Mouse (Mus musculus) ZHBTc4 (cell line): ENCODE results near the gene Dkc1.

Experiments used
- DNase-seq: peaks from one replicate; pipeline ENCODE4 v3.0.0-alpha.2; 2011; ENCODE audit warnings: low read depth, low spot score

Gene Dkc1

GRCm38 (mm10) chrX:75095369-75096162 lies at the start of gene Dkc1:
Dkc1 (plus strand) TSS chrX:75095854.
- DNase-seq, result peak; percentile 94

- DNase-seq, result no peak
These were observed 49.7 kb upstream of the Dkc1 start for GRCm38 (mm10) chrX:75045931-75046330.

- no peak for DNase-seq
These were observed 48.6 kb upstream of the Dkc1 start for GRCm38 (mm10) chrX:75046921-75047635.

GRCm38 (mm10) chrX:75056120-75056775 lies 39.4 kb upstream of the Dkc1 start:
- no peak for DNase-seq

- peak; percentile 34 for DNase-seq
These were observed 13.3 kb upstream of the Dkc1 start for GRCm38 (mm10) chrX:75082351-75082750.

GRCm38 (mm10) chrX:75083982-75084773 lies 11.5 kb upstream of the Dkc1 start:
- DNase-seq, result peak; percentile 20

- peak; percentile 80 for DNase-seq
These were observed 10.7 kb upstream of the Dkc1 start, which contains the start of gene Gab3 for GRCm38 (mm10) chrX:75084774-75085508. Gab3 (minus strand) TSS chrX:75085458.

GRCm38 (mm10) chrX:75085654-75086053 lies 10.0 kb upstream of the Dkc1 start:
- no peak for DNase-seq

GRCm38 (mm10) chrX:75096163-75096770 lies 613 bp downstream of the Dkc1 start:
- DNase-seq, result no peak

GRCm38 (mm10) chrX:75098799-75099198 lies 3.1 kb downstream of the Dkc1 start:
- DNase-seq, result no peak

GRCm38 (mm10) chrX:75102293-75102692 lies 6.6 kb downstream of the Dkc1 start:
- DNase-seq, result no peak

- no peak for DNase-seq
These were observed 19.9 kb downstream of the Dkc1 start for GRCm38 (mm10) chrX:75115550-75115949.

- no peak for DNase-seq
These were observed 30.0 kb downstream of the Dkc1 start for GRCm38 (mm10) chrX:75125606-75126005.

GRCm38 (mm10) chrX:75126893-75127292 lies 31.2 kb downstream of the Dkc1 start:
- no peak for DNase-seq

- no peak for DNase-seq
These were observed 32.8 kb downstream of the Dkc1 start for GRCm38 (mm10) chrX:75128333-75128980.

GRCm38 (mm10) chrX:75129474-75129873 lies 33.8 kb downstream of the Dkc1 start:
- DNase-seq, result no peak

- peak; percentile 95 for DNase-seq
These were observed 35.0 kb downstream of the Dkc1 start, which contains the start of gene Mpp1 for GRCm38 (mm10) chrX:75130467-75131160. Mpp1 (minus strand) TSS chrX:75131016.

- no peak for DNase-seq
These were observed 41.3 kb downstream of the Dkc1 start for GRCm38 (mm10) chrX:75136938-75137337.

GRCm38 (mm10) chrX:75137729-75138128 lies 42.1 kb downstream of the Dkc1 start:
- peak; percentile 37 for DNase-seq
